Mouse (Mus musculus) heart, adult 2 months (tissue): ENCODE results near the gene Adgrg3.

Experiments
- CTCF ChIP-seq: fragments of 200-600 bp; IDR thresholded peaks from 2 replicates; pipeline ENCODE4 v1.8.1; 2022; ENCODE audit warnings: antibody characterized with exemption, mild to moderate bottlenecking, moderate library complexity
- EP300 ChIP-seq: fragments of 200-500 bp; IDR thresholded peaks from 2 replicates; pipeline ENCODE4 v1.6.1; 2011; ENCODE audit warnings: low read depth, low read length, control low read depth; ENCODE audit not compliant: insufficient read depth

GRCm38 (mm10) chr8:94997857-94998243, 19.6 kb upstream of the Adgrg3 start:
- TF ChIP-seq CTCF = no peak
- no peak for TF ChIP-seq EP300
